Mouse (Mus musculus): ENCODE data around the gene Adamtsl1.

Gene Adamtsl1

GRCm38 (mm10) chr4:86201766-86202165, 687.8 kb downstream of the Adamtsl1 start:
- no peak for DNase-seq (ENCODE audit: inconsistent ontology term)

- DNase-seq (ENCODE audit: inconsistent ontology term): no peak
Observed at GRCm38 (mm10) chr4:86203288-86203687, 689.3 kb downstream of the Adamtsl1 start.

- DNase-seq (ENCODE audit: inconsistent ontology term): no peak
Observed at GRCm38 (mm10) chr4:86224875-86225274, 710.9 kb downstream of the Adamtsl1 start.

GRCm38 (mm10) chr4:86227096-86227495, 713.1 kb downstream of the Adamtsl1 start:
- no peak for DNase-seq (ENCODE audit: inconsistent ontology term)

GRCm38 (mm10) chr4:86233197-86233596, 719.2 kb downstream of the Adamtsl1 start:
- DNase-seq (ENCODE audit: inconsistent ontology term): peak; percentile 26

- no peak for DNase-seq (ENCODE audit: inconsistent ontology term)
Observed at GRCm38 (mm10) chr4:86241854-86242424, 728.0 kb downstream of the Adamtsl1 start.

- no peak for DNase-seq (ENCODE audit: inconsistent ontology term)
Observed at GRCm38 (mm10) chr4:86270085-86270484, 756.1 kb downstream of the Adamtsl1 start.

- DNase-seq (ENCODE audit: inconsistent ontology term): no peak
Observed at GRCm38 (mm10) chr4:86273703-86274355, 759.9 kb downstream of the Adamtsl1 start.

- DNase-seq (ENCODE audit: inconsistent ontology term): no peak
Observed at GRCm38 (mm10) chr4:86274663-86275062, 760.7 kb downstream of the Adamtsl1 start.

GRCm38 (mm10) chr4:86276021-86276813, 762.2 kb downstream of the Adamtsl1 start:
- no peak for DNase-seq (ENCODE audit: inconsistent ontology term)

- DNase-seq (ENCODE audit: inconsistent ontology term): peak; percentile 52
Observed at GRCm38 (mm10) chr4:86278546-86278945, 764.6 kb downstream of the Adamtsl1 start.

GRCm38 (mm10) chr4:86286572-86286971, 772.6 kb downstream of the Adamtsl1 start:
- DNase-seq (ENCODE audit: inconsistent ontology term): no peak

GRCm38 (mm10) chr4:86288264-86288663, 774.3 kb downstream of the Adamtsl1 start:
- DNase-seq (ENCODE audit: inconsistent ontology term): no peak

- peak; percentile 11 for DNase-seq (ENCODE audit: inconsistent ontology term)
Observed at GRCm38 (mm10) chr4:86289511-86290273, 775.7 kb downstream of the Adamtsl1 start.

GRCm38 (mm10) chr4:86294828-86295251, 780.9 kb downstream of the Adamtsl1 start:
- DNase-seq (ENCODE audit: inconsistent ontology term): peak; percentile 47

- DNase-seq (ENCODE audit: inconsistent ontology term): no peak
Observed at GRCm38 (mm10) chr4:86301469-86301868, 787.5 kb downstream of the Adamtsl1 start.

- DNase-seq (ENCODE audit: inconsistent ontology term): no peak
Observed at GRCm38 (mm10) chr4:86302095-86302494, 788.1 kb downstream of the Adamtsl1 start.

- DNase-seq (ENCODE audit: inconsistent ontology term): no peak
Observed at GRCm38 (mm10) chr4:86306753-86307152, 792.8 kb downstream of the Adamtsl1 start.

- DNase-seq (ENCODE audit: inconsistent ontology term): no peak
Observed at GRCm38 (mm10) chr4:86309178-86309577, 795.2 kb downstream of the Adamtsl1 start.

GRCm38 (mm10) chr4:86310806-86311730, 797.1 kb downstream of the Adamtsl1 start:
- DNase-seq (ENCODE audit: inconsistent ontology term): peak; percentile 11

- DNase-seq (ENCODE audit: inconsistent ontology term): no peak
Observed at GRCm38 (mm10) chr4:86312366-86312765, 798.4 kb downstream of the Adamtsl1 start.

All from Muller cell, postnatal 12 days (primary cell).